Mouse (Mus musculus) urinary bladder, postnatal 25 days (tissue): ENCODE results near the gene Hils1.
"Not testable (repeated sequence)": the region's sequence is repeated elsewhere in the genome, so short reads cannot be mapped to it uniquely, and the experiment has no call there.

Experiments used
- DNase-seq: peaks from one replicate; pipeline ENCODE4 v3.0.0; 2022; ENCODE audit warnings: low spot score

Gene Hils1

GRCm38 (mm10) chr11:95004136-95004936 lies 36.9 kb downstream of the Hils1 start:
- no peak for DNase-seq

GRCm38 (mm10) chr11:95004937-95005198 lies 37.5 kb downstream of the Hils1 start:
- DNase-seq: no peak

DNA sequence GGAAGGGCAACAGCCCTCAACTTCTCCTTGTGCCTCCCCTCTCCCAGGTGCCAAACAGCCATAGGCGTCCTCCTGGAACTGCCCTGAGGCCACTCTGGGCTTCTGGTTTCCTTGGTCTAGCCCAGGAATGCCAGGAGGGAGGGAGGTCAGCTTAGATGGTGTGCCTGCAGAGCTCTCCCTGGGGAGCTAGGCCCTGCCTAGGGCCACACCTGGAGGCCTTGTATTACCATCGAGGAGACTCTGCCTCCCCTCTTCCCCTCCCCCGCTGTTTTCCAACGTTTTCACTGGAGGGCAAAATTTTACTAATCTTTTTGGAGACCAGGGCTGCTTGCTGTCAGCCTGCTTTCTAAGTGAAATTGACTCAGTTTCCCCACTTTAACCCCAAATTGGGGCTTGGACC lies 38.6 kb downstream of the Hils1 start:
- DNase-seq: no peak

GRCm38 (mm10) chr11:95006525-95007219 lies 39.3 kb downstream of the Hils1 start:
- peak; percentile 69 for DNase-seq

GRCm38 (mm10) chr11:95007418-95007817 lies 40.0 kb downstream of the Hils1 start:
- no peak for DNase-seq

DNA sequence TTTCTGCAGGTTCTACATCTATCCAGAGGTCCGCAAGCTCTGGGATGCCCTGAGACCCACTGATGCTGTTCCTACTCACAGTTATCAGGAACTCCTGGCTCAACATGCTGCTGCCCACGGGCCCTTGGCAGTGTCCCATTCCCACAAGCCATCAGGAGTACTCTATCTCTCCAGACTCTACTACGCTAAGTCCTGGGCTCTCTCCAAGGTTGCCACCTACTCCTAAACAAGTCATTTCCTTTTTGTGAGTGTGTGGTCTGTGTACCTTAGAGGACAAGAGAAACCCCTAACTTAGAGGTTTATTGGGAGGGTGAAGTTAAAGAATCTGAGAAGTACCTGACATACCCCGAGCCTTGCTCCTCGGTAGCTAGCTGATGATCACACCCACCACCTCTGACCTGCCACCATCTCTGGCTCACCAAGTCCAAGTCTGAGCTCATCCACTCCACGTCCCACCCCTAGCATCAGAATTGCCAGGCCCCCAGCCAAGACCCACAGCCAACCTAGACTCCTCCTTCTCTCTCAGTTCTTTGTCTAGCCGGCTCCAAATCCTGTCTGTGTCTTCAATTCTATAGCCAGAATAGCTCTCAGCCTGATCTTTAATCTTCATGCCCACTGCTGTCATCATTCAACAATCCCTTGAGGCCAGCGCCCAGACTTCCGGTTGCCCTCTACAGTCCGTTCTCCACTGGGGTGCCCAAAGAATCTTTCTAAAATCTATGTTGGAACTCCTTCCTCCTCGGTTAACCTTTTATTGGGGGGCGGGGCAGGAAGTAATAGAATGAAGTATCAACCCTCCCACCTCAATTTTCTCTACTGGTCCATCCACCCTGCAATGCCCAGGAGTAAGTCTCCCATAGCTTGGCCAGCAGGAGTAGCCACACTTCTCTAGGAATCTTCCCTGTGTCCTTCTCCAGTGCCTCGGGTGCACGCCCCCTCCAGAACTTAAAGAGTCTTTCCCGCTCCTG lies 41.6 kb downstream of the Hils1 start:
- DNase-seq: no peak

DNA sequence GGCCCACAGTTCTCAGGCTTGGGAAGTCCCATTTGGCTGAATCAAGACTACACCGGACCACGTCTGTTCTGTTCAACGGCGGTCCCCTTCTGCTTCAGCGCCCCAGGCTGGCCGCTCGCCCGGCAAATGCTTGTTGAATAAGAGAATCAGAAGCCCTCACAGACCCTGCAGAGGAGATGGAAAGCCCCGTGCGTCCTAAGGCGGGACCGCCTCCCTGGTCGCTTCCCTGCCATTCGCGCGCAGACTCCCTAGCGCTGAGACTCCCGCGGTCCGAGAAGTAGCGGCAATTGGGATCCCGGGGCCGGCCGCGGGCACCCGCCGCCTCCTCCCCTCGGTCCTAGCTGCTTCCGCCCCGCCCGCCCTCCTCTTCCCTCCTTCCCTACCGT lies 42.2 kb downstream of the Hils1 start, which contains the start of gene Samd14:
TSS of gene Samd14 (plus strand) at position 251 of the 386 bp plus-strand sequence.
- no peak for DNase-seq

DNA sequence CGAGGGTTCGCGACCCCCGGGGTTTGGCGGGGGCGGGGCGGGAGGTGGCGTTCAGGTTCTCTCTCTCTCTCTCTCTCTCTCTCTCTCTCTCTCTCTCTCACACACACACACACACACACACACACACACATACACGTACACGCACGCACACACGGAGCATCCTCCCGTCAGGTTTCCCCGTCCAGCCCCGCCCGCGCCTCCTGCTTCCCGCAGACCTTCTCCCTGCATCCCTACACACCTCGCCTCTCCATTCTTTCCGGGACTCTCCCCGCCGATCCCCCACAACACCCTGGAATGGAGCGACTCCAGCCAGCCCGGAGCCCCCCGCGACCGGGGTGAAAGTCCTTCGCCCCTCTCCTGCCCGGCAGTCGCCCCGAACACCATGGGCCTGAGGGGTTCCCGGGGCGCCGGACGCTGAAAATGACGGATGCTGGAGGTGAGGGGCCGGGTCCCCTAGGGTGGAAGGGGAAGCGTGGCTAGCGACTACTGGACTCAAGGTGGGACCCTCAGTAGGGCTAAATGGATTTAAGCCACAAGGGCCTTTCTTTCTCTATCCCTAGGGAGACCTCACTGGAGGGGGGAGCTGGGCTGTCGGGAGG lies 42.8 kb downstream of the Hils1 start:
- DNase-seq: no peak

DNA sequence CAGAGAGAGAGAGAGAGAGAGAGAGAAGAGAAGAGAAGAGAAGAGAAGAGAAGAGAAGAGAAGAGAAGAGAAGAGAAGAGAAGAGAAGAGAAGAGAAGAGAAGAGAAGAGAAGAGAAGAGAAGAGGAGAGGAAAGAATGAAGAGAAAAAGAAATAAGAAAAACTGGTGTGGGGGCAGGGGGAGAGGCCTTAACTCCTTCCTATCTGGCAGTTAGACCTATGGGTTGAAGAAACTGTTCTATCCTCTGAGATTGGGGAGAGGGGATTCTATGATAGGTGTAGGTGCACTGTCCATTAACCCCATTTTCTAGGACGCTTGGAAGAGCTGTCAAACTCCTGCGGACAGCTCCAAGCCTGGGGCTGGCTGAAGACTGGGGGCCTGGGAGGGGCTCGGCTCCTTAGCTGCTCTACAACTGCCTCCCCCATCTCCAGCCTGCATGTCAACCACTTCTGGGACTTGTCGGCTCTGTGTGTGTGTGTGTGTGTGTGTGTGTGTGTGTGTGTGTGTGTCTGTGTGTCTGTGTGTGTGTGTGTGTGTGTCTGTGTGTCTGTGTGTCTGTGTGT lies 43.5 kb downstream of the Hils1 start:
- not testable (repeated sequence) for DNase-seq

DNA sequence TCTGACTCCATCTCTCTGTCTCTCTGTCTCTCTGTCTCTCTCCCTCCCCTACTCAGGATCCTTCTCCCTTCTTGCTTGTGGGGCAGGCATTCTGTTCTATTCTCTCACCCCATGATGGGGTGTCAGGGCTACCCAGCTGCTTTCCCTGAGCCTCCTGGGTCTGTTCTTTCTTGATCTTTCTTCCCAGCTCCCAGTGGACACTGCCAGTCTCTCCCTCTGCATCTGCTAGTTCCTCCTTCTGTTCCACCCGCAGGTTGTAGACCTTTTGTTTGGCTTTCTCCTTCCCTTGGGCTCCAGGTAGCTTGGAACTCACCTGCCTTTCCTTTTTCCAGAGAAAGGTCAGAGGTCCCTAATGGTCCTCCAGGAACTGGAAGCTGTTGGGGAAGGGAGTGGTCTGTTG lies 44.0 kb downstream of the Hils1 start:
- DNase-seq: no peak

- no peak for DNase-seq
These were observed 44.7 kb downstream of the Hils1 start for GRCm38 (mm10) chr11:95012075-95012474.

DNA sequence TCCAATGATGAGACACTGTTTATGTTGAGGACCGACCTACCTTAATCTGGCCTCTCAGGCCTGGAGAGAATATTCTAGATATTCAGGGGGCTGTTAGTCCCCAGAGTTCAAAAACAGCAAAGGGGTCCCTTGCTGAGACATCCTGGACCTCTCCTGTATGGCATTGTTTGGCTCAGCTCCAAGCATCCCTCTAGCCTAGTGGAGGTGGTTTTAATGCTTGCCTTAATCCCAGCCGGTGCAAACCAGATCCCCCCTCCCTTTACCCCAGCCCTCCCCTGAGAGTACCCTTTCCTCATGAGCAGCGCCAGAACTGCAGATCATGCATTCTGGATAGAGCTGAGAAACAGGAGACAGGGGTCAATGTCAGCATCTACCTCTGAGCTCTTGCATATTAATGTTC lies 45.1 kb downstream of the Hils1 start:
- no peak for DNase-seq

- no peak for DNase-seq
These were observed 48.1 kb downstream of the Hils1 start for GRCm38 (mm10) chr11:95015484-95015883.
